Mouse (Mus musculus): Measurements from ENCODE around the gene Efcab6.

DNA sequence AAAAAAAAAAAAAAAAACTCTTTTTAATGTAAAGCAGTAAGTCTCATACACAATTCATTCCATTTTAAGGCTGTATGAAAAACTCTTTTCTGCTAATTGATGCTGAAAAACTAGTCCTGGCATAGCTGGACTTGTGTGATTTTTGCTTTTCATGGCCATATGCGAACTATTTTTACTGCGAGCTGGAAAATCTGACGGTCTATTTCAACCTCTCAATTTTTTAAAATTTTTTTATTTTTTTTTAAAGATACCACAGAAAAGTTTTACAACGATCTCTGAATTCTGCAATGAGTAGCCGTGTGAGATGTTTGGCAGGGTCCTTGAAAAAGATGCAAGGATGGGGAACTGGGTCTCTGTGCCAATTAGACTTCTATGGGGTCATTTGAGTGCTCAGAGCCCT, 75.9 kb downstream of the Efcab6 start:
- no peak for TF ChIP-seq CTCF (IDR thresholded peaks at IDR 0.05; ENCODE audit: insufficient read depth, low read length)
- no peak for TF ChIP-seq POLR2A (IDR thresholded peaks at IDR 0.05; ENCODE audit: borderline replicate concordance, extremely low read depth, low read depth, low read length)
